Mouse (Mus musculus) kidney, postnatal 0 days (tissue): ENCODE data around the gene Nova1. TPM values are rescaled to one million over a fixed set of nuclear protein-coding genes. Genes with fewer than 3 reads are reported as not detected.

ENCODE experiments used
- ATAC-seq: fragments of 200-750 bp; cut with Nextera tagmentation; replicated peaks from 2 replicates; pipeline ENCODE4 v1.8.0; 2017; ENCODE audit warnings: low read depth, moderate number of reproducible peaks, moderate TSS enrichment, moderate library complexity; ENCODE audit not compliant: low FRiP score
- DNase-seq: peaks from one replicate; pipeline ENCODE4 v3.0.0-alpha.2; 2016; ENCODE audit warnings: low spot score
- H3K27ac ChIP-seq: fragments of 300-500 bp; sonication (generic); 2 replicates; pipeline ENCODE4 v1.5.1; 2014; ENCODE audit warnings: mild to moderate bottlenecking
- H3K27me3 ChIP-seq: fragments of 300-500 bp; sonication (generic); 2 replicates; pipeline ENCODE4 v1.6.1; 2014; ENCODE audit warnings: low read length, mixed read lengths; ENCODE audit not compliant: insufficient read depth
- H3K36me3 ChIP-seq: fragments of 300-500 bp; sonication (generic); 2 replicates; pipeline ENCODE4 v1.6.1; 2014; ENCODE audit warnings: low read length, mixed read lengths; ENCODE audit not compliant: insufficient read depth
- H3K4me1 ChIP-seq: fragments of 300-500 bp; sonication (generic); replicated peaks from 2 replicates; pipeline ENCODE4 v1.6.1; 2014; ENCODE audit warnings: antibody characterized with exemption, low read length, mixed read lengths; ENCODE audit not compliant: insufficient read depth
- H3K4me2 ChIP-seq: fragments of 300-500 bp; sonication (generic); 2 replicates; pipeline ENCODE4 v1.6.1; 2014; ENCODE audit warnings: mild to moderate bottlenecking, low read length, moderate library complexity, mixed read lengths
- H3K4me3 ChIP-seq: fragments of 300-500 bp; sonication (generic); replicated peaks from 2 replicates; pipeline ENCODE4 v1.5.1; 2014; ENCODE audit warnings: low read depth, low read length
- H3K9ac ChIP-seq: fragments of 300-500 bp; sonication (generic); 2 replicates; pipeline ENCODE4 v1.6.1; 2014; ENCODE audit warnings: low read depth, low read length
- H3K9me3 ChIP-seq: fragments of 300-500 bp; sonication (generic); replicated peaks from 2 replicates; pipeline ENCODE4 v1.6.1; 2016; ENCODE audit warnings: low read length, inconsistent platforms, mixed read lengths
- CTCF ChIP-seq: IDR thresholded peaks from 2 replicates; pipeline ENCODE4 v1.5.1; 2016; ENCODE audit warnings: antibody characterized with exemption, low read depth, mild to moderate bottlenecking, moderate library complexity
- WGBS: fragments of 180-500 bp; shearing (Covaris S2); extraction: QIAGEN DNeasy Blood & Tissue Kit; methylation state at CpG from one replicate; pipeline ENCODE4 v1.1.7; 2014; 5-methylcytosine and 5-hydroxymethylcytosine counted together
- polyA plus RNA-seq: library from polyadenylated mRNA; unstranded; fragments of >200 nt; fragmentation: Nextera tagmentation; extraction: Ambion mirVana; gene quantifications from 2 replicates; pipeline ENCODE4 v1.2.1, GENCODE M21; 2015

Gene Nova1
- polyA plus RNA-seq, 1 experiment from 2014 or later: 0.86 TPM

- DNase-seq (no peak), ATAC-seq (no peak)
- Histone ChIP-seq H3K9ac (no peak overlapping the region), H3K4me2 (no peak overlapping the region), H3K27ac (no peak overlapping the region), H3K36me3 (no peaks in the 10 kb centered on the region), H3K9me3 (no peaks in the 10 kb centered on the region), H3K27me3 (no peaks in the 10 kb centered on the region), H3K4me3 (no peak overlapping the region), H3K4me1 (no peaks in the 10 kb centered on the region)
- no peak for TF ChIP-seq CTCF
- 89% methylated on average over 7 of the region's 7 CpGs for WGBS
These were observed 109.3 kb downstream of the Nova1 start for GRCm38 (mm10) chr12:46709475-46709874.

GRCm38 (mm10) chr12:46700202-46700601, 118.5 kb downstream of the Nova1 start:
- no peaks in the 10 kb centered on the region for H3K9me3 ChIP-seq
- H3K27ac ChIP-seq: no peak overlapping the region
- no peak for ATAC-seq
- DNase-seq: no peak
- H3K36me3 ChIP-seq: no peaks in the 10 kb centered on the region
- no peak overlapping the region for H3K9ac ChIP-seq
- no peaks in the 10 kb centered on the region for H3K27me3 ChIP-seq
- 91% methylated on average over 8 of the region's 8 CpGs for WGBS
- TF ChIP-seq CTCF: no peak
- no peak overlapping the region for H3K4me2 ChIP-seq
- H3K4me1 ChIP-seq: no peaks in the 10 kb centered on the region
- no peak overlapping the region for H3K4me3 ChIP-seq

GRCm38 (mm10) chr12:46676341-46676740, 142.4 kb downstream of the Nova1 start:
- no peak for TF ChIP-seq CTCF
- Histone ChIP-seq H3K4me3 (no peak overlapping the region), H3K4me2 (no peak overlapping the region), H3K9me3 (no peaks in the 10 kb centered on the region), H3K27ac (no peak overlapping the region), H3K4me1 (no peaks in the 10 kb centered on the region), H3K9ac (no peak overlapping the region), H3K27me3 (no peaks in the 10 kb centered on the region), H3K36me3 (no peaks in the 10 kb centered on the region)
- no peak for ATAC-seq
- WGBS: 75% methylated on average over 2 of the region's 2 CpGs
- no peak for DNase-seq

- Histone ChIP-seq H3K4me2 (no peak overlapping the region), H3K4me3 (no peak overlapping the region), H3K9me3 (no peaks in the 10 kb centered on the region), H3K36me3 (no peaks in the 10 kb centered on the region), H3K4me1 (no peaks in the 10 kb centered on the region), H3K9ac (no peak overlapping the region), H3K27me3 (no peaks in the 10 kb centered on the region), H3K27ac (no peak overlapping the region)
- no peak for ATAC-seq
- TF ChIP-seq CTCF: no peak
- no peak for DNase-seq
- 66% methylated on average over 2 of the region's 2 CpGs for WGBS
These were observed 152.0 kb downstream of the Nova1 start for GRCm38 (mm10) chr12:46666706-46667105.

- no peaks in the 10 kb centered on the region for H3K4me1 ChIP-seq
- no peak overlapping the region for H3K4me2 ChIP-seq
- no peaks in the 10 kb centered on the region for H3K27me3 ChIP-seq
- H3K9me3 ChIP-seq: no peaks in the 10 kb centered on the region
- no peak for ATAC-seq
- no peak overlapping the region for H3K27ac ChIP-seq
- DNase-seq: no peak
- TF ChIP-seq CTCF: no peak
- no peak overlapping the region for H3K9ac ChIP-seq
- no peaks in the 10 kb centered on the region for H3K36me3 ChIP-seq
- H3K4me3 ChIP-seq: no peak overlapping the region
- WGBS: 65% methylated on average over 5 of the region's 5 CpGs
These were observed 172.6 kb downstream of the Nova1 start for GRCm38 (mm10) chr12:46646139-46646611.

GRCm38 (mm10) chr12:46645365-46645962, 173.3 kb downstream of the Nova1 start:
- Histone ChIP-seq H3K27ac (no peak overlapping the region), H3K27me3 (no peaks in the 10 kb centered on the region), H3K9ac (no peak overlapping the region), H3K4me1 (no peaks in the 10 kb centered on the region), H3K4me2 (no peak overlapping the region), H3K4me3 (no peak overlapping the region), H3K36me3 (no peaks in the 10 kb centered on the region), H3K9me3 (no peaks in the 10 kb centered on the region)
- TF ChIP-seq CTCF: no peak
- ATAC-seq (no peak), DNase-seq (no peak)
- WGBS: 88% methylated on average over 6 of the region's 6 CpGs
